Mouse (Mus musculus) midbrain, embryonic 15.5 days (tissue): Measurements from ENCODE around the gene Fam171a2. TPM values are rescaled to one million over a fixed set of nuclear protein-coding genes. Genes with fewer than 3 reads are reported as not detected.

Experiments used
- ATAC-seq: fragments of 200-750 bp; cut with Nextera tagmentation; replicated peaks from 2 replicates; pipeline ENCODE4 v1.8.0; 2017; ENCODE audit warnings: moderate TSS enrichment
- H3K27ac ChIP-seq: fragments of 300-500 bp; sonication (generic); 2 replicates; pipeline ENCODE4 v1.5.1; 2015; ENCODE audit warnings: mild to moderate bottlenecking, inconsistent platforms
- H3K27me3 ChIP-seq: fragments of 300-500 bp; sonication (generic); replicated peaks from 2 replicates; pipeline ENCODE4 v1.6.1; 2015; ENCODE audit warnings: inconsistent platforms
- H3K36me3 ChIP-seq: fragments of 300-500 bp; sonication (generic); replicated peaks from 2 replicates; pipeline ENCODE4 v1.6.1; 2015; ENCODE audit warnings: inconsistent platforms
- H3K4me1 ChIP-seq: fragments of 300-500 bp; sonication (generic); 2 replicates; pipeline ENCODE4 v1.6.1; 2015; ENCODE audit warnings: inconsistent platforms
- H3K4me2 ChIP-seq: fragments of 300-500 bp; sonication (generic); 2 replicates; pipeline ENCODE4 v1.6.1; 2015; ENCODE audit warnings: inconsistent platforms, mild to moderate bottlenecking, moderate library complexity
- H3K4me3 ChIP-seq: fragments of 300-500 bp; sonication (generic); 2 replicates; pipeline ENCODE4 v1.5.1; 2015; ENCODE audit warnings: mild to moderate bottlenecking, inconsistent platforms
- H3K9ac ChIP-seq: fragments of 300-500 bp; sonication (generic); 2 replicates; pipeline ENCODE4 v1.6.1; 2015; ENCODE audit warnings: mild to moderate bottlenecking, inconsistent platforms
- H3K9me3 ChIP-seq: fragments of 300-500 bp; sonication (generic); 2 replicates; pipeline ENCODE4 v1.6.1; 2016; ENCODE audit warnings: inconsistent platforms
- WGBS: fragments of 180-500 bp; shearing (Covaris S2); methylation state at CpG from one replicate; pipeline ENCODE4 v1.1.7; 2015; ENCODE audit warnings: mixed read lengths; 5-methylcytosine and 5-hydroxymethylcytosine counted together
- polyA plus RNA-seq: library from polyadenylated mRNA; unstranded; fragments of >200 nt; fragmentation: Nextera tagmentation; extraction: Ambion mirVana; gene quantifications from 2 replicates; pipeline ENCODE4 v1.2.1, GENCODE M21; 2015

Gene Fam171a2
- polyA plus RNA-seq, 1 experiment from 2014 or later: 28.7 TPM

DNA sequence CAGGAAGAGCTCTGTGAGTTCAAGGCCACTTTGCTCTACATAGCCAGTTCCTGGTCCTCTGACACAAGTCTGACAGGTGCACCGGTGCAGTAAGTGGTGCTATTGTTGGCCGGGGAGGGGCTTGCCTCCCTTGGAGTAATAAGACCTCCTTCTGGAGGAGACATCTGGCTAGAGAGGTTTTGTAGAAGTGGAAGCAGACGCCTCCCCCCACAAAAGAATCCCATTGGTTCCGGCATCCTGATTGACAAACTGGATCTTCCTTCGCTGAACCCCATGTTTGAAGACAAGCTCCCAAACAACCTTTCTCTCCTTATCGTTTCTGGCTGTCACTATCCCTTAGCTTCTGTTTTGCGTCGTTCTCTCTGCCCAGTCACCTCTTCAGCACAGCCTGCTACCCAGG lies 845 bp upstream of the Fam171a2 start:
- H3K9me3 ChIP-seq: no peaks in the 10 kb centered on the region
- H3K36me3 ChIP-seq: 0 out of 2 replicates have a peak, but pooled peaks cover 4% of the 10 kb centered on the region
- H3K4me2 ChIP-seq: peak overlapping the region; percentile 85
- H3K4me3 ChIP-seq: no peak overlapping the region; the same call in 1 of the 2 replicates
- H3K27ac ChIP-seq: no peak overlapping the region
- H3K27me3 ChIP-seq: peaks cover 4% of the 10 kb centered on the region; the same call in 1 of the 2 replicates
- H3K4me1 ChIP-seq: peaks cover 44% of the 10 kb centered on the region
- no peak overlapping the region for H3K9ac ChIP-seq
- no peak for ATAC-seq
- WGBS: 14% methylated on average over 8 of the region's 8 CpGs

DNA sequence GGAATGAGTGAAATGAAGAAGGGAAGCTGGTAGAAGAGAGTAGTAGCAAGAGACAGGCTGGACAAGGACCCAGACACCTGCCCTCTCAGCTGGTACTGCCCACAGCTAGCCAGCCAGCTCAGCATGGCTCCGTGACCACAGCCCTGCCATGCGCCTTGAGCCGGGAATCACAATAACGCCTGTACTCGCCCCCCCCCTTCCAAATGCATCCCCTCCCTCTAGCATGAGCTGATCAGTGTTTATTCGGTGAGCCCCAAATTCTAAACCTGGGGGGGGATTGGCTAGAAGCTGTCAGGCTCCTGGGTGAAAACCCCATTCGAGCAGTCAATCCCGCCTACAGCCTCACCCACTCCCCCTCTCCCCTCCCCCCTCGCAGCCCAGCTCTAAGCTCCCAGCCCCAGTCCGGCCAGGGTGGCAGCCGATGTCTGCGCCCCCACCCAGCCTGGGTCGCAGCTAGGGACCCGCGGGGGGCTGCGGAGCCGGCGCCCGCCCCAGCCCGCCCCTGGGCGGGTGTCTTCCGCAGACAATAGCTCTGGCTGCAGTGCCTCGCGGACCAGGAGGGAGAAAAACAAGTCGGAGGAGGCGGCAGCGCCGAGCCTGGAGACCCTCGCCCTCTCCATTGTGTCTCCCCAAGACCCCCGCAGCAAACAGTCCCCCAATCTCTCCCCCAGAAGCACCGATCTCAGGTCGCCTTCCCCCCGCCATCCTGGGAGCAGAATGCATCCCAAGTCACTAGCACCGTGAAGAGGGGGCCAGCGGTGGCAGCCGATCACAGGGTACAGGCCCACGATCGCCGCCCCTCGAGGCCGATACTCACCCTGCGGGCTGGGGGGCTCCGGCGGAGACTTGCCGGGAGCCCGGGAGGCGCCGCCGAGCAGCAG lies 661 bp downstream of the Fam171a2 start:
- Histone ChIP-seq H3K9me3 (no peaks in the 10 kb centered on the region), H3K4me3 (peak overlapping the region; percentile 97), H3K9ac (peak overlapping the region; percentile 99), H3K27me3 (peaks cover 4% of the 10 kb centered on the region; the same call in 1 of the 2 replicates), H3K4me2 (peak overlapping the region; percentile 85), H3K36me3 (peaks cover 9% of the 10 kb centered on the region; the same call in 1 of the 2 replicates), H3K4me1 (peaks cover 44% of the 10 kb centered on the region), H3K27ac (peak overlapping the region; percentile 99)
- ATAC-seq: peak; percentile 68
- WGBS: under 1% methylated on average over 40 of the region's 49 CpGs

DNA sequence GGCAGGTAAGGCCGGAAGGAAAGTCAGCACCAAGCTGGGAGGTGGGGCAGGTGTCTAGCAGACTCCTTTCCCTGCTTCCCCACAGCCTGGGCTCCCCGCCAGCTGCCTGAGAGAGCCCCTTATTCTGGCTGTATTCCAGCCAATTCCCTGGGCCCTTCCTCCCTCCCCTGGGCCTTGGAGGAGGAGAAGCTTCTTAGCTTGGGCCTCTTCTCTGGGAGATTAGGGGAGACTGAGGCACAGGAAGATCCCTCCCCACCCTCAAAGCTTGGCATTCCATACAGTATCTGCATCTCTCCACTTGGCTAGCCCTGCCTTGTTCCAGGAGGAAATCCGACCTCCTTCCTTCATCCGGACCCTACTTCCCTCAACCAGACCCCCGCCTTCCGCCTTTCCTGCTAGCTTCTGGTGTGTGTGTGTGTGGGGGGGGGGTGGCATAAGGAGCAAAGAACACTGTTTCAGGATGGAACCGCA lies 1.6 kb downstream of the Fam171a2 start:
- Histone ChIP-seq H3K27ac (peak overlapping the region; percentile 99), H3K4me3 (peak overlapping the region; percentile 97), H3K9me3 (no peaks in the 10 kb centered on the region), H3K4me2 (peak overlapping the region; percentile 85), H3K9ac (peak overlapping the region; percentile 99), H3K4me1 (peaks cover 44% of the 10 kb centered on the region), H3K27me3 (no peaks in the 10 kb centered on the region; the same call in 1 of the 2 replicates), H3K36me3 (peaks cover 9% of the 10 kb centered on the region; the same call in 1 of the 2 replicates)
- 4% methylated on average over 7 of the region's 7 CpGs for WGBS
- ATAC-seq: peak; percentile 34; the same call in 1 of the 2 replicates

DNA sequence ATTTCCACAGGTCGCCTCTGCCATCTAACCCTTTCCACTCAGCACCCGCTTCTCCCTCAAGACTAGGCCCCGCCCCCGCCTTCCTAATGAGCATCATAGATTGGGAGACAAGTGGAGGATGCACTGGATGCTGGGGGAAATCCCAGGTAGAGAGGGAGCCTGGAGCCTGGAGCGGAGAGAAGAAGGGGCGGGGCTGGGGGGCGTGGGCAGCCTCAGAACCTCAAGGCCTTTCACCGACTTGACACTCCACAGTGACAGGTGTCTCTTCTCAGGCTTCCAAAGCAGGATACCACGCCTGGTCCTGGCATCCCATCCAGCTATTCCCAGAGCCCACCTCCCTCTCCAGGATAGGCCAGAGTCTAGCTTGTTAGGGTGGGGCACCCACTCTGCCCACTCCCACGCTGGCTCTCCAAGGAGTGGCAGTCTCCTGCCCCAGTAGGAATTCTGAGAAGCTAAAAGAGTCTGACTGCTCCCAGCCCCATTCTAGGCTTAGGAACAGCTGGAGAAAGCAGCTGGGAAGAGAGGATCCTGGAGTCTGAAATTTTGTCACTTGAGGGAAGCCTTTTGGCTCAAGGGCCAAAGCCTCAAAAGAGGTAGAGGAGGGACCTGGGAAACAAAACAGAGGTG lies 2.1 kb downstream of the Fam171a2 start:
- H3K4me3 ChIP-seq: peak overlapping the region; percentile 97
- 13% methylated on average over 10 of the region's 10 CpGs for WGBS
- H3K4me2 ChIP-seq: peak overlapping the region; percentile 85
- H3K27me3 ChIP-seq: no peaks in the 10 kb centered on the region; the same call in 1 of the 2 replicates
- H3K36me3 ChIP-seq: peaks cover 13% of the 10 kb centered on the region; the same call in 1 of the 2 replicates
- H3K9ac ChIP-seq: peak overlapping the region; percentile 99
- ATAC-seq: no peak
- H3K4me1 ChIP-seq: peaks cover 44% of the 10 kb centered on the region
- peak overlapping the region; percentile 99 for H3K27ac ChIP-seq
- no peaks in the 10 kb centered on the region for H3K9me3 ChIP-seq

DNA sequence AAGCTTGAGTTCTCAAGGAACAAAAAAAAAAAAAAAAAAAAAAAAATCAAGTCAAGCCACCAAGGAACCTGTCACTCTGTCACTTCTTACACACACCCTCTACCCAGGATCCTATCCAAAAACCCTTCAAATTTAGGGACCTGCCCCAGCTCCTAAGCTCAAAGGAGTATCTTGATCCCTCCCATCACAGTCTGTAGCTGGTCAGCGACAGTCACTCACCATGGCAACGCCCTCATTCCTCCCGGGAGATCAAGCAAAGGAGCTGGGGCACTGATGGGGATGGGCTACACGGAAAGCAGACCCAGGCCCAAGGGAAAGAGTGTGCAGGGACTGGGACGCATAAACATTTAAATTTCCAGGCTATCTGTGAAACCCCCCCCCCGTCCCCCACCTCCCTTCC lies 2.7 kb downstream of the Fam171a2 start:
- ATAC-seq: no peak

DNA sequence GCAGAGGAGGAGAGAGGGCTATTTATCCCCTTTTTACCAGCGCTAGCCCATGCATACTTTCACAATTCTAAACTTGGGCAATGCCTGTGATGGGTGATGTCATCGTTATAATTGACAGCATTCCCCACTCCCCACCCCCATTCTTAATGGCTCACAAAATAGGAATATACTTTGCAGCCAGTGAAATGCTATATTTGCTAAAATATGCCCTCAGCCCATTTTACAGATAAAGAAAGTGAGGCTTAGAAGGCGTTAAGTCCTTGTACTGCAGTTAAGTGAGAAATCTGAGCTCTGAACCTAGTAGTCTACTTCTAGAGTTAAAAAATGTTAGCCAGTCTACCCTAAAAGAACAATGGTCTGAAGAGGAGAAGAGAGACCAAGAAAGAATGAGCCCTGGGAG lies 3.2 kb downstream of the Fam171a2 start:
- no peaks in the 10 kb centered on the region; the same call in 1 of the 2 replicates for H3K27me3 ChIP-seq
- H3K4me1 ChIP-seq: peaks cover 44% of the 10 kb centered on the region
- peaks cover 23% of the 10 kb centered on the region for H3K36me3 ChIP-seq
- no peak for ATAC-seq
- peak overlapping the region; percentile 97; the same call in 1 of the 2 replicates for H3K4me3 ChIP-seq
- H3K27ac ChIP-seq: no peak overlapping the region
- H3K4me2 ChIP-seq: peak overlapping the region; percentile 85; the same call in 1 of the 2 replicates
- H3K9ac ChIP-seq: no peak overlapping the region
- 75% methylated on average over 3 of the region's 3 CpGs for WGBS
- H3K9me3 ChIP-seq: no peaks in the 10 kb centered on the region

More for the DNA sequence above, 2.7 kb downstream of the Fam171a2 start:
- peak overlapping the region; percentile 97 for H3K4me3 ChIP-seq
- H3K27me3 ChIP-seq: no peaks in the 10 kb centered on the region; the same call in 1 of the 2 replicates
- H3K4me2 ChIP-seq: peak overlapping the region; percentile 85
- peaks cover 19% of the 10 kb centered on the region; the same call in 1 of the 2 replicates for H3K36me3 ChIP-seq
- 7% methylated on average over 6 of the region's 6 CpGs for WGBS
- peak overlapping the region; percentile 99 for H3K9ac ChIP-seq
- H3K9me3 ChIP-seq: no peaks in the 10 kb centered on the region
- H3K4me1 ChIP-seq: peaks cover 44% of the 10 kb centered on the region
- H3K27ac ChIP-seq: peak overlapping the region; percentile 99

DNA sequence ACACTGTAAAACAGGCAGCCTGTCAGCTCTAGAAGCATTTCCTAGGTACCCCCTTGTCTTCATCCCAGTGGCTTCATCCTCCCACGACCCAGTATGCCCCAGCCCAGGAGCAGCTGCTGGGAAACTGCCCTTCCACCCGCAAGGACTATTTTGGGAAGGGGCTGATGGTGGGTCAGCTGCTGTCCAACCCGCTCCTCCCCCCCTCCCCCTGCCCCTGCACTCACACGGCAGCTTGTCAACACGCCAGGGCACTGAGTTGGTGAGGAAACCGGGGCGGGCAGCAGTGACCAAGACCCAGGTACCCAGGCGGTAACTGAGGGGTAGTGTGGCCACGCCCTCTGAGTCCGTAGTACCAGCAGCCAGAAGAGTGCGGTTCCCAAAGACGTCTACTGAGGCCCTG lies 3.7 kb downstream of the Fam171a2 start:
- Histone ChIP-seq H3K4me1 (peaks cover 46% of the 10 kb centered on the region), H3K9ac (no peak overlapping the region), H3K9me3 (no peaks in the 10 kb centered on the region)

DNA sequence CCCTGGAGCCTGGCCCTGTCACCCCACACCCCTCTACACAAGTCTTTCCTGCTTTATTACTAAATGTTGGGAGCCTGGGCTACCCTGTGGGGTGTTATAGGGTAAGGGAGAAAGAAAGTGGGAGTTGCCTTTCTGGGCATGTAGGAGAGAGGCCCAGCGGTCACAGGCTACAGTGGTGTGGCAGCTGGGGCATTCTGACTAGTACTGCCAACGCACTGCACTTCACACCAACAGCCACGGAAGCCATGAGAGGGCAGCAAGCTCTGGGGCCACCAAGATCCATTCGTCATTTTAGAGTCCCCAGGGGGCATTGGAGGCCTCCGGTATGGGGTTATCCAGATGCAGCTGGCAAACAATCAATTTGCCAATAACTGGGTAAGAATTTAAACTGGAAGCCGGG lies 5.4 kb downstream of the Fam171a2 start:
- 90% methylated on average over 6 of the region's 6 CpGs for WGBS
- H3K36me3 ChIP-seq: peaks cover 26% of the 10 kb centered on the region
- peaks cover 51% of the 10 kb centered on the region for H3K4me1 ChIP-seq
- no peak for ATAC-seq
- H3K4me2 ChIP-seq: no peak overlapping the region
- H3K9me3 ChIP-seq: no peaks in the 10 kb centered on the region
- no peaks in the 10 kb centered on the region for H3K27me3 ChIP-seq
- no peak overlapping the region for H3K27ac ChIP-seq
- no peak overlapping the region for H3K4me3 ChIP-seq
- no peak overlapping the region for H3K9ac ChIP-seq

More for the DNA sequence above, 3.7 kb downstream of the Fam171a2 start:
- no peak overlapping the region for H3K4me3 ChIP-seq
- H3K4me2 ChIP-seq: peak overlapping the region; percentile 5; the same call in 1 of the 2 replicates
- H3K36me3 ChIP-seq: peaks cover 26% of the 10 kb centered on the region
- ATAC-seq: no peak
- H3K27ac ChIP-seq: no peak overlapping the region
- WGBS: 70% methylated on average over 12 of the region's 12 CpGs
- no peaks in the 10 kb centered on the region for H3K27me3 ChIP-seq

DNA sequence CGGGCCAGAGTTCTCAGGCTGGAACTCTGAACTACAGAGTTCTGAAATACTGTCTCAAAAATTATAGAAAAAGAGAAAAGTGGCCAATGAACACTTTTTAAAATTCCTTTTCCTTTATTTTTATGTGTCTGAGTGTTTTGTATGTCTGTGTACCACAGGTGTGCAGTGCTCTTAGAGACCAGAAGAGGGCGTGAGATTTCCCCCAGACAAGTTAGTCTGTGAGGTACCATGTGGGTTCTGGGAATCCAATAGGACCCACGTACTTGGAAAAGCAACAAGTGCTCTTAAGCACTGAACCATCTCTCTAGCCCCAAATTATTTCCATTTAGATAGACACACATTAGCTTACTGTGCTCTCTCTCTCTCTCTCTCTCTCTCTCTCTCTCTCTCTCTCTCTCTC lies 6.0 kb downstream of the Fam171a2 start:
- H3K4me2 ChIP-seq: no peak overlapping the region
- H3K9ac ChIP-seq: no peak overlapping the region
- ATAC-seq: no peak
- WGBS: 81% methylated on average over 3 of the region's 3 CpGs
- H3K4me1 ChIP-seq: peaks cover 54% of the 10 kb centered on the region
- no peaks in the 10 kb centered on the region for H3K9me3 ChIP-seq
- H3K27ac ChIP-seq: no peak overlapping the region
- H3K36me3 ChIP-seq: peaks cover 27% of the 10 kb centered on the region
- H3K4me3 ChIP-seq: no peak overlapping the region
- H3K27me3 ChIP-seq: no peaks in the 10 kb centered on the region

DNA sequence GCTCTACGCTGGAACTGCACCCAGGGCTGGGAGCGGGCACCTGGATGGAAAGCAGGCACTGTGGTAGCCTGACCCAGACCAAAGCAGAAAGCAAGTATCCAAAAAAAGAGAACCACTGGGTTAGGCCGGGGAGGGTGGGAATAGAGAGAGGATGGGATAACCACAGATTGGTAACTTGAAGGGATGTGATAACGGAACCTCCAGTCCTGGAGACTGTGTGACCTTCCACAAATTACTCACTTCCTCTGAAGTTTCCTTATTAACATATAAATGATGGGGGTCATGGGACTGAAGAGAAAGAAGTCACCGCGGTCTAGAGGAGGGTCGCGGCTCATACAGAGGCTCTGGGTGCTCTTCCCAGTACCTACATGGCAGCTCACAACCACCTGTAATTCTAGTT lies 7.2 kb downstream of the Fam171a2 start:
- H3K4me1 ChIP-seq: peaks cover 42% of the 10 kb centered on the region
- no peak overlapping the region for H3K4me2 ChIP-seq
- no peak overlapping the region for H3K27ac ChIP-seq
- no peaks in the 10 kb centered on the region for H3K27me3 ChIP-seq
- 88% methylated on average over 8 of the region's 8 CpGs for WGBS
- no peak for ATAC-seq
- H3K36me3 ChIP-seq: peaks cover 39% of the 10 kb centered on the region
- no peak overlapping the region for H3K9ac ChIP-seq
- H3K4me3 ChIP-seq: no peak overlapping the region
- no peaks in the 10 kb centered on the region for H3K9me3 ChIP-seq

DNA sequence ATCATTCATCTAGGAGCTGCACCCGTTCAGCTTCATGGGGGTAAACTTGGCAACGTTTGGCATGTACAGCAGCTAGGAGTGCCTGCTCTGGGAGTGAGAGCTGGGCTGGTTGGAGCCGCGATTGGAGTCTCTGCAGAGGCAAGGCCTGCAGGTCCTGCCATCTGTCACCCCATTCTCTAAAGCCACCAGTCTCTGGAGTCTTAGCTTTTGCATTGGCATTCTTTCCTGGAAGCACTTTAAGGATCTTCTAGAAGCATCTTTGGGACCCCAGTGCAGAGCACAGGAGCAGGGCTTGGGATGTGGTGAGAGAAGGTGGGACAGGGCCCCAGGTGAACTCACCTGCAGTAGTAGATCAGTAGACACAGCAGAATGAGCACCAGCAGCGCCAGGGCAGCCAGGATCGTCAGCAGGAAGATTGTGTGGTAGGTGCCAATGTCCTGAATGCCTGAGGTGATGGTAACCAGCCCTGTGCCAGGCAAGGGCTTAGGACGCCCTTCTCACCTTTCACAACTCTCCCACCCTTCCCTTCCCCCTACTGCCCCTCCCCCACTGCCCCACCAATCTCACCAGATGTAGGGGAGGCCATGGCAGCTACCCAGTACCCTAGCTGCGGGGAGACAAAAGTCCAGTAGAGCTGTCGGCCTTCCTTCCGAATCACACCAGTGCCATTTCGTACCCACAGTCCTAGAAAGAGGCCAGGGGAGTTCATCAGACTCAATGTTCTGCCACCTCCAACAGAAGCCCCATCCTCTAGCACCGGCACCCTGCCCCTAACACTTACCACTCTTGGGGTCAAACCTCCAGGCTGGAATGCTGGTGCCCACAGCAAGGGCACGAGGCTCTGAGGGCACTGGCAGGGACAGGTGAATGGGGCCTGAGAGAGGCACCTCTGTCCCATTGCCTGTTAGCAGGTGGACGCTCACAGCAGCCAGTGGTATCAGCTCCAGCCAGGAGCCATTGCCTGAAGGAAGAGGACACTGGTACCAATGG lies 8.1 kb downstream of the Fam171a2 start:
- ATAC-seq: no peak
- Histone ChIP-seq H3K9ac (no peak overlapping the region), H3K36me3 (peaks cover 47% of the 10 kb centered on the region), H3K4me3 (no peak overlapping the region), H3K9me3 (no peaks in the 10 kb centered on the region), H3K4me1 (peaks cover 34% of the 10 kb centered on the region), H3K4me2 (no peak overlapping the region), H3K27ac (no peak overlapping the region), H3K27me3 (no peaks in the 10 kb centered on the region)
- 78% methylated on average over 14 of the region's 14 CpGs for WGBS
